Mouse (Mus musculus) intestine, embryonic 14.5 days (tissue): Measurements from ENCODE around the gene Ush2a. TPM values are rescaled to one million over a fixed set of nuclear protein-coding genes. Genes with fewer than 3 reads are reported as not detected.

Experiments used
- ATAC-seq: fragments of 200-750 bp; cut with Nextera tagmentation; replicated peaks from 2 replicates; pipeline ENCODE4 v1.8.0; 2017; ENCODE audit warnings: low read depth, moderate number of reproducible peaks, moderate TSS enrichment, moderate library complexity; ENCODE audit not compliant: low FRiP score, low TSS enrichment
- DNase-seq: peaks from one replicate; pipeline ENCODE4 v3.0.0-alpha.2; 2018; ENCODE audit warnings: low spot score
- H3K27ac ChIP-seq: fragments of 300-500 bp; sonication (generic); 2 replicates; pipeline ENCODE4 v1.5.1; 2014; ENCODE audit warnings: low read depth, mild to moderate bottlenecking, control low read depth
- H3K27me3 ChIP-seq: fragments of 300-500 bp; sonication (generic); replicated peaks from 2 replicates; pipeline ENCODE4 v1.6.1; 2014; ENCODE audit warnings: low read length, control low read depth; ENCODE audit not compliant: control insufficient read depth, insufficient read depth
- H3K36me3 ChIP-seq: fragments of 300-500 bp; sonication (generic); 2 replicates; pipeline ENCODE4 v1.6.1; 2014; ENCODE audit warnings: low read length, control low read depth; ENCODE audit not compliant: control insufficient read depth, insufficient read depth
- H3K4me1 ChIP-seq: fragments of 300-500 bp; sonication (generic); replicated peaks from 2 replicates; pipeline ENCODE4 v1.6.1; 2014; ENCODE audit warnings: low read length, control low read depth, mixed read lengths; ENCODE audit not compliant: control insufficient read depth, insufficient read depth
- H3K4me2 ChIP-seq: fragments of 300-500 bp; sonication (generic); 2 replicates; pipeline ENCODE4 v1.6.1; 2014; ENCODE audit warnings: low read length
- H3K4me3 ChIP-seq: fragments of 300-500 bp; sonication (generic); 2 replicates; pipeline ENCODE4 v1.5.1; 2014; ENCODE audit warnings: low read depth, low read length, control low read depth, mixed read lengths
- H3K9ac ChIP-seq: fragments of 300-500 bp; sonication (generic); 2 replicates; pipeline ENCODE4 v1.6.1; 2014; ENCODE audit warnings: mild to moderate bottlenecking, low read length
- H3K9me3 ChIP-seq: fragments of 300-500 bp; sonication (generic); 2 replicates; pipeline ENCODE4 v1.6.1; 2016; ENCODE audit warnings: low read length, control low read depth; ENCODE audit not compliant: control insufficient read depth
- WGBS: fragments of 180-500 bp; shearing (Covaris S2); extraction: QIAGEN DNeasy Blood & Tissue Kit; methylation state at CpG from one replicate; pipeline ENCODE4 v1.1.7; 2014; 5-methylcytosine and 5-hydroxymethylcytosine counted together
- polyA plus RNA-seq: library from polyadenylated mRNA; unstranded; fragments of >200 nt; fragmentation: Nextera tagmentation; extraction: Ambion mirVana; gene quantifications from 2 replicates; pipeline ENCODE4 v1.2.1, GENCODE M21; 2014

Gene Ush2a
- polyA plus RNA-seq, 1 experiment from 2014 or later, result 0.04 TPM

GRCm38 (mm10) chr1:188810631-188811030 lies 548.8 kb downstream of the Ush2a start:
- DNase-seq (no peak), ATAC-seq (no peak)
- Histone ChIP-seq H3K36me3 (no peaks in the 10 kb centered on the region), H3K9me3 (no peaks in the 10 kb centered on the region), H3K4me1 (no peaks in the 10 kb centered on the region), H3K27me3 (no peaks in the 10 kb centered on the region), H3K27ac (no peak overlapping the region), H3K4me2 (no peak overlapping the region), H3K4me3 (no peak overlapping the region), H3K9ac (no peak overlapping the region)
- WGBS, result 80% methylated on average over 9 of the region's 9 CpGs

GRCm38 (mm10) chr1:188815072-188815471 lies 553.2 kb downstream of the Ush2a start:
- Histone ChIP-seq H3K9me3 (no peaks in the 10 kb centered on the region), H3K27ac (no peak overlapping the region), H3K36me3 (no peaks in the 10 kb centered on the region), H3K4me3 (no peak overlapping the region), H3K4me2 (no peak overlapping the region), H3K27me3 (no peaks in the 10 kb centered on the region), H3K4me1 (no peaks in the 10 kb centered on the region), H3K9ac (no peak overlapping the region)
- DNase-seq, result no peak
- ATAC-seq, result no peak
- WGBS, result 47% methylated on average over 7 of the region's 7 CpGs

GRCm38 (mm10) chr1:188824195-188824594 lies 562.4 kb downstream of the Ush2a start:
- Histone ChIP-seq H3K4me2 (no peak overlapping the region), H3K27me3 (no peaks in the 10 kb centered on the region), H3K9ac (no peak overlapping the region), H3K4me3 (no peak overlapping the region), H3K27ac (no peak overlapping the region), H3K36me3 (no peaks in the 10 kb centered on the region), H3K9me3 (no peaks in the 10 kb centered on the region), H3K4me1 (no peaks in the 10 kb centered on the region)
- 85% methylated on average over 2 of the region's 2 CpGs for whole genome bisulfite sequencing
- no peak for ATAC-seq
- DNase-seq, result no peak

GRCm38 (mm10) chr1:188824878-188825532 lies 563.2 kb downstream of the Ush2a start:
- no peak overlapping the region for H3K27ac ChIP-seq

GRCm38 (mm10) chr1:188830527-188831407 lies 568.9 kb downstream of the Ush2a start:
- no peak overlapping the region for H3K9ac ChIP-seq
- H3K9me3 ChIP-seq, result no peaks in the 10 kb centered on the region
- H3K27ac ChIP-seq, result no peak overlapping the region
- 53% methylated on average over 11 of the region's 11 CpGs for WGBS
- ATAC-seq, result no peak
- H3K4me1 ChIP-seq, result no peaks in the 10 kb centered on the region
- DNase-seq, result no peak
- H3K36me3 ChIP-seq, result no peaks in the 10 kb centered on the region
- H3K27me3 ChIP-seq, result no peaks in the 10 kb centered on the region
- no peak overlapping the region for H3K4me2 ChIP-seq
- H3K4me3 ChIP-seq, result no peak overlapping the region

More at GRCm38 (mm10) chr1:188824878-188825532, 563.2 kb downstream of the Ush2a start:
- ATAC-seq (no peak), DNase-seq (no peak)
- Histone ChIP-seq H3K4me2 (no peak overlapping the region), H3K4me1 (no peaks in the 10 kb centered on the region), H3K4me3 (no peak overlapping the region), H3K9ac (no peak overlapping the region), H3K27me3 (no peaks in the 10 kb centered on the region), H3K36me3 (no peaks in the 10 kb centered on the region), H3K9me3 (no peaks in the 10 kb centered on the region)
- 72% methylated on average over 8 of the region's 8 CpGs for WGBS

GRCm38 (mm10) chr1:188833906-188834305 lies 572.1 kb downstream of the Ush2a start:
- WGBS, result 70% methylated on average over 9 of the region's 9 CpGs

GRCm38 (mm10) chr1:188834770-188835169 lies 572.9 kb downstream of the Ush2a start:
- H3K4me3 ChIP-seq, result no peak overlapping the region
- no peaks in the 10 kb centered on the region for H3K27me3 ChIP-seq
- H3K9me3 ChIP-seq, result no peaks in the 10 kb centered on the region
- WGBS, result 86% methylated on average over 3 of the region's 3 CpGs
- ATAC-seq, result no peak
- no peak overlapping the region for H3K27ac ChIP-seq
- H3K4me2 ChIP-seq, result no peak overlapping the region
- H3K36me3 ChIP-seq, result no peaks in the 10 kb centered on the region
- DNase-seq, result no peak
- no peaks in the 10 kb centered on the region for H3K4me1 ChIP-seq
- no peak overlapping the region for H3K9ac ChIP-seq

More at GRCm38 (mm10) chr1:188833906-188834305, 572.1 kb downstream of the Ush2a start:
- H3K9me3 ChIP-seq, result no peaks in the 10 kb centered on the region
- no peaks in the 10 kb centered on the region for H3K4me1 ChIP-seq
- ATAC-seq, result no peak
- H3K27me3 ChIP-seq, result no peaks in the 10 kb centered on the region
- no peak overlapping the region for H3K4me2 ChIP-seq
- no peak for DNase-seq
- H3K27ac ChIP-seq, result no peak overlapping the region
- H3K4me3 ChIP-seq, result no peak overlapping the region
- H3K36me3 ChIP-seq, result no peaks in the 10 kb centered on the region
- no peak overlapping the region for H3K9ac ChIP-seq

GRCm38 (mm10) chr1:188837613-188838295 lies 575.9 kb downstream of the Ush2a start:
- H3K4me2 ChIP-seq, result no peak overlapping the region
- H3K4me1 ChIP-seq, result no peaks in the 10 kb centered on the region
- H3K27ac ChIP-seq, result no peak overlapping the region
- H3K4me3 ChIP-seq, result no peak overlapping the region
- no peaks in the 10 kb centered on the region for H3K36me3 ChIP-seq
- 88% methylated on average over 5 of the region's 5 CpGs for WGBS
- DNase-seq, result no peak
- H3K27me3 ChIP-seq, result no peaks in the 10 kb centered on the region
- H3K9ac ChIP-seq, result no peak overlapping the region
- H3K9me3 ChIP-seq, result no peaks in the 10 kb centered on the region
- ATAC-seq, result no peak
